Mouse (Mus musculus) 416B (cell line): Measurements from ENCODE around the gene Galnt17.

Experiments
- DNase-seq: peaks from one replicate; pipeline ENCODE4 v3.0.0; 2011; ENCODE audit warnings: low read depth

Gene Galnt17

DNA sequence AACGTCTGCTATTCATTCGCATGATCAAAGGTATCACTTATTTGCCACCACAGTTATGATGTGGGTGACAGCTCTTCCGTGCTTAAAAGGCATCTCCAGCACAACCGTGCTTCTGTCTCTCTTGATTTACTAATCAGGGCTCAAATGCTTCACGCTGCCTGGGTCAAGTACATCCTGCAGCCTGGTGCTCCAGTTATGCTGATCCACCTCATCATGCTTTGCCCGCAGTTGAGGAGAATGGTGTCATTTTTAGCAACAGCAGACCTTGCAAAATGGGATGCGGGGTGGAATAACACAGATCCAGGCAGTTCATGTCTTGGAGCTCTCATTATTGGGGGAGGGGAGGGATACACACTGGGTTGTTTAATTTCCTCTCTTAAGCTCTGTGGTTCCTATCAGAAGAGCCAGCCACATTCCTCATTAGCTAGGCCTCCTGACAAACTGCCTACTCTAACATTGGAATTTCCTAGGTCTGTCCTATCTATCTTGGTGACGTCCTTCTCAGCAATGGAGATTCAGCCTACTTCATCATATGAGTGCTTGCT, 187.9 kb downstream of the Galnt17 start:
- no peak for DNase-seq

DNA sequence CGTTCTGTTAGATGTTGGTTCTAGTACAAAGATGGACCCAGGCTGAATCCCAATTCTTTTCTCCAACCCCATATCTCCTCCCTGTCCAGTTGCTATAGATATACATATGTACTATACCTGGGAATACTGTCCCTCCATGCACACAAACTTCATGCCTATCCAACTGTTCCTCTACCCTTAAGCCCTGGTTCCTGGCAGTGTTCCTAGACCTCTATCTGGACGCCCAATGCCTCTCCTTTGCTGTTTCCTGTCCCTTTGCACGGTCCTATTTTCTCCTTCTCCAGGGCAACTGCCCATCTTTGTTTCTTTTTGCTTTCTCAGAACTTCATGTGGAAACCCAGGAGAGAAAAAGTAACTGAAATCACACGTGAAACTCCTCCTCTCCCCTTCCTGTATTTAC, 188.4 kb downstream of the Galnt17 start:
- no peak for DNase-seq

DNA sequence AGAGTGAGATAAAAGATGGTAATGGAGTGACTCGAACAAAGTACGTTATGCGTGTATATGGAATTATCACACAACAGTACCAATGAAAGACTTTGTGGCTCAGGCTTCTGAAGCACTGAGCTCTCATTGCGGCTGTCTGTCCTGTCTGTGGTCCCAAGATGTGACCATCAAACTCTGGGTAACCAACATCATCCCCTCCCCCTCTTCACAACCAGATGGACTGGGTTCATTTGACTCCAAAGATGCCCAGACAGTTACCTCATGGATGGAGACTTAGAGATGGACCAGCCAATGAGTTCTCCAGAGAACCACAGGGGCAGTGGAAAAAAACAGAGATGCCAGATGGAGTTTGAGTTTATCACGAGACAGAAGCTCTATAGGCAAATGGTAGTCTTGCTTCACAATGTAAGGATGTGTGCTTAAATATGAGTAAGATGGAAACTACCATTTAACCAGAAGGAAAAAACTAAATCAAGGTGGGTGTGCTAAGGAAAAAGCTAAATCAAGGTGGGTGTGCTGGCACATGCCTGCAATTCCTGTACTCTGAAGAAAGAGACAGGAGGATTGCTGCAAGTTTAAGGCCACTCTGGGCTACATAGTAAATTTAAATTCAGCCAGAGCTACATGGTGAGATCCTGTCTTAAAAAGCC, 190.8 kb downstream of the Galnt17 start:
- DNase-seq = no peak

DNA sequence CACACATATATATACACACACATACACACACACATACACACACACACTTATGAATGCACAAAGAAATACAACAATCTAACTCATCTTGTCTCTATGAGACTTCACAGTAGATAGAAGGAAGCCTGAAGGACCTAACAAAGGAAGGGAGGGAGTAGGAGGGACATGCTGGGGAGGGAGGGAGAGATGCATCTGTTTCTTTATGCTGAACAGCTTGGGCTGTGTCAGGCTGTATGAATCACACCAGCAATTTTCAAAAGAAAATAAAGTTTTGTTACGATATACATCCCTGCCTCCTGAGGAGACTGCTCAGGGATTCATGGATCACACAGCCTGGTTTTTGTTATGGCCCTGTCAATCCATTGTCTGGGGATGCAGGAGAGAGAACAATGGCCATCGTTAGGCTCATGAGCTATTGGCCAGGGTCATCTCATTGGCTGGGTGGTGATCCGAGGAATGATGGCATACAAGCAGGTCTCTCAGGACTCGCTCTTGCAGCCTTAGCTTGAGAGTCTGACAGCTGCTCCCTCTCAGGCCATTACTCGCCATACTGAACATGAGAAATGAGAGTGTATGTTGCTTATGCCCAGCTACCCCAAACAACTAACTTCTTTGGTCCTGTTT, 194.3 kb downstream of the Galnt17 start:
- DNase-seq = no peak

DNA sequence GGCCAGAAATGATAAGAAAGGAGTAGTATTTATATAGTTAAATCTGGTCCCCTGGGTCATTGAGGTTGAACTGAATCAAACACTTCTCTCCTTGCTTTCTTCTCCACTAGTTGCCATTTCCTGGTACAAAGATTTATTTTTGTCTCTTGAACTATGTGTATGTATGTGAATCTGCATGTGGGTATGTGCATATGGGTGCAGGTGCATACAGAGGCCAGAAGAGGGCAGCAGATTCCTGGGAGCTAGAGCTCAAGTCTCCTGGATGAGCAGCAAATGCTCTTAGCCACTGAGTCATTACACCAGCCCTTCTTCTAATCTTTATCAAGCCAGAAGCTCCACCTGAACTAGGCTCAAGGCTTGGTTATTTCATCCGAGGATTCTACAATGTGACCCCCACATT, 201.1 kb downstream of the Galnt17 start:
- no peak for DNase-seq

DNA sequence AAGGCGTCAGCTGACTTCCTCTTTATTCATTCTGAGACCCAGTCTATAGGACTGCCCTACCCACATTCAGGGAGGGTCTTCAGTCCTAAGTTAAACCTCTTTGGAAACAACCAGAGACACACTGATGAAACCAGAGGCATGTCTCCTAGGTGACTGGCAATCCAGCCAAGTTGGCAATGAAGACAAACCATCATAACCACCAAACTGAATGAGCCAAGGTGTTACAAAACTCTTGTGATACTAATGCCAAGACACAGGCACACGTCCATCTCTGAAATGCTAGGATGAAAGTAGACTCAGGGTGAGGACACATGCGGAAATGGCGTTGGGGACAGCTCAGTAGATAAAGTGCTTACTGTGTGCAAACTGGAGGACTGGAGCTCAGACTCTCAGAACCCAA, 211.5 kb downstream of the Galnt17 start:
- DNase-seq = no peak

DNA sequence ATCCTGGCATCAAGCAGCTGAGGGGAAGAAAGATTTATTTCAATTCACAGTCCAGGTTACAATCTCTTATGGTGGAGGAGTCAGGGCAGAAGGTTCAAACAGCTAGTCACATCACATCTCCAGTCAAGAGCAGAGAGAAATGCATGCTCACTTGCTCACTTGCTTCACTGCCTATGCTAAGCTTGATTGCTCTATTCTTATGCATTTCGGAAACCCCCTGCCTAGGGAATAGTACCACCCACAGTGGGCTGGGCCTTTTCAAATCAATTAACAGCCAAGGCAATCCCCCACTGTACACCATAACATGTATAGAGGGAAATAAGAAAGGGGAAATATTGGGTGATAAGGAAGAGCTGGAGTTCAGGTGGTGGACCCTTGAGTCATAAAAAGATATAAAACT, 212.7 kb downstream of the Galnt17 start:
- no peak for DNase-seq

DNA sequence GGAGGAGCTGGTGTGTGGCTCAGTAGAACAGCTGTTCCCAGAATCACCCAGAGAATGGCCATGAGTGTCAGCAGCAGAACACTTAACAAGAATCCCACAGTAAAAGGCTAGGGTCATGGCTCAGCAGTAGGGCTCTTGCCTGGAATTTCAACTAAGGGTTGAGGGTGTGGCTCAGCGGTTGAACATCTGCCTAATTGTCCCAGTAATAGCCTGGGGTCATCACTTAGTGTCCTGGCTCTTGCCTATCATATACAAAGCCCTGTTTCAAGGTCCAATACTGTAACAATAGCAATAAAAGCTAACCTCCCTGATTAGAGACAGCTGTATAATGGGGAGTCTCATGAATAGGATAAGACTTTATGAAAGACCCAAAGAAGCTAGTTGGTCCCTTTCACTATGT, 213.5 kb downstream of the Galnt17 start:
- DNase-seq = no peak

DNA sequence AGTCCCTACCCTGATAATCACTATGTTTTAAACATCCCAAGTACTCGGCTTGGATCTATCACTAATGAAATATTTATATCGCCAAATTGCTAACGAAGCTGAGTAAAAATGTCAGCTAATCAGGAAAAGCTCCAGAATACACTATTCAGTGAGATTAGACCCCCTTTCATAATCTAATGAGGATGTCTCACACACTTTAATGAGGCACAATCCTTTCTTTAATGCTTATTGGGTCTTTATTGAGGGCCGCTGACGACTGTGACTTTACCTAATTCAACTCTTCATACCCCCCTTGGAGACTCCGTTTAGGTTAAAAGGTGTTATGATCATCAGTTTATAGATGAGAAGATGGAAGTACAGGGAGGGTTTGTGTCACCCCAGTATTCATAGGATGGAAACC, 214.2 kb downstream of the Galnt17 start:
- DNase-seq = no peak

DNA sequence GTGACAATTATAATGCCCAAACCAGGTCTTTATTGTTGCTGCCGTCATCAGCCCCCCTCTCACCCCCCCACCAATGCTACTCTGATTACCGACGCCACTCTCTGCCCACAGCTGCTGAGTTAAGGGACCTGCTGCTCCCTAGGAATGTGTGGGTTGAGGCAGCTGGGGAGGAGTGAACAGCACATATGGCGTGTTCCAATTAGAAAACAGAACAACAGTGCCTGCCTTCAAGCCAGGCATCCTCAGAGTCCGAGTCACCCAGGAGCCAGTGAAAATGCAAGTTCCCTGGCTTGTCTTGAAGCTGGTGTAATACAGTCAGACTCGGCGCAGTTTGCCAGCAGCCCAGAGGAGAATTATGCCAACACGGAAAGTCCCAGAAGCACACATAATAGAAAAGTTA, 218.4 kb downstream of the Galnt17 start:
- DNase-seq = no peak

DNA sequence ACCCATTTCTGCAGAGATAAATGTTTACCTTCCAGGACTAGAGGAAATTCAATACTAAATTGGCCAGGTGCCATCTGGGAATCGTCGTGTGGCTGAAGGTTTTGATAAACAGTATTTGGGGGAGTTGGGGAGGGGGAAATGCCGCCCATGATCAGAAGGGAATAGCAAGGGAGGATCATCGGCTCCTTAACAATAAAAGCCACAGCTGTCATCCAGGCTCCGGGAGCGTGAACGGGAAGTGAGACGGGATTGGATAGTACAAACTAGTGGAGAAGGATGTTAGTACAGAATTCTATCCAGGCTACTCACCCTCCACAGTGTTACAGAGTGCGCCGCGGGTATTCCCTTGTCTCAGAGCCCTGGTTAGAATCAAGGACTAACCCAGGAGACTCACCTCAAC, 219.4 kb downstream of the Galnt17 start:
- DNase-seq = no peak

DNA sequence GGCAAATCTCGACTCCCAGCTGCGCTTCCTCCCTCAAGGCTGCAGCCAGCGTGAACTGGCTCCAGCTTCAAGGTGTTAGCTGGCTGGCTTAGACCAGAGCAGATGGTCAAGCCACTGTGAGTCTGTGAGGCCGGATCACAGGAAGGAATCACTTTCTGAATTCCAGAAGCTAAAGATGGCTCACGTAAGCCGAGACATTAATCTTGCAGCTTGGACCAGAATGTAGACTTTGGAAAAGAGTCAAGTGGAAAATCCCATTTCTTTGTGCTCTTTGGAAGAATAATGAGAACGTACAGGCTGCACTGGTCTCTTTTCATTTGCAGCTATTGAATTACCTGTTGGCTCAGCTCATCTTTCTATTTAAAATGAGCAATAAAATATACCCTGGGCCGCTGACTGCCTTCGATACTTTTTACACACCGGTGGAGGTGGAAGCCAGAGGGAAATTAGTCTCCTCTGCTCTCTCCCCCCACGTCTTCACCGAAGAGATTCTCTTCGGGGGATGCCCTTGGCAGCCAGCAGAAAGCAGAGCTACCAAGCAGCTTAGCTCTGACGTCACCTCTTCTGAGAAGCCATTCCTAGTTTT, 225.1 kb downstream of the Galnt17 start:
- no peak for DNase-seq

DNA sequence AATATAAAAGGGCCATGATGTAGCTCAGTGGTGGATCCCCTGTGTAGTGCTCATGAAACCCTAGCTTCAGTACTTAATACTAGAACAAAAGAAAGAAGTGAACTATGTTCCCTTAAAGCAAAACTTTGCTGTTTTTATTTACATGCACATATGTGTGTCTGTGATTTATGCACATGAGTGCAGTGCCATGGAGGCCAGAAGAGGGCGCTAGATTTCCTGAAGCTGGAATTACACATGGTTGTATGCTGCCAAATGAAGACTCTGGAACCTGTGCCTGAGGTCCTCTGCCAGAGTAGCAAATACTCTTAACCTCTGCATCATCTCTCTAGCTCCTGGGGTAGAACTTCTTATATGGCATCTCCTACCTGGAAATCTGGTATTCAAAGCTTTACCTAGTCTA, 230.6 kb downstream of the Galnt17 start:
- DNase-seq = no peak

DNA sequence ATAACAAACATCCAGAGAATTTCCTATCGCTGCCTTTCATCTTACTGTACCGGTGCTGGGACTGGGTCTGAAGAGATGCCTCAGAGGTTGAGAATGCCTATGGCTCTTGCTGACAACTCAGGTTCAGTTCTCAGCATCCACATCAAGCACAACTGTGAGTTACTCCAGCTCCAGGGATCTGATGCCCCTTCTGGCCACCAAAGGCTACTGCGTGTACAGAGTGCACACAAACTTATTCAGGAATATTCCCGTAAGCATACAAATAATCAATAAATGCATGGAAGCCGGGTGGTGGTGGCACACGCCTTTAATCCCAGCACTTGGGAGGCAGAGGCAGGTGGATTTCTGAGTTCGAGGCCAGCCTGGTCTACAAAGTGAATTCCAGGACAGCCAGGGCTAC, 232.5 kb downstream of the Galnt17 start:
- DNase-seq = no peak

DNA sequence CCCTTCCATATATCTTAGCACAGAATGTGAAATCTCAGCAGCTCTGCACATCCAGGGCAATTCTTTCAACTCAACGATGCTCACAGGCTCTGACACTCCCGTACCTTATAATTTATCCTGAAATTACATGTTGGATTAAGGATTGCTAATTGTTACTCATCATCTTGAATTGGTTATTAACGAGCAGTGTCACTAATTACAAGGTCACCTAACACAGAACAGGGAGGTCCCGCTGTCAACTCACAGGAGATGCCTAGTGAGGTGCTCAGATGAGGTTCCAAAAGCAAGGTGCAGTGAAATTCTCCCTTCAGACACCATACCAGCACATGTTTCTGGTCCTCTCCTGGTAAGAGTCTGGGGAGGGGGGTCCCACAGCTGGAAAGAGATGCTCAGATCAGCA, 234.0 kb downstream of the Galnt17 start:
- no peak for DNase-seq

DNA sequence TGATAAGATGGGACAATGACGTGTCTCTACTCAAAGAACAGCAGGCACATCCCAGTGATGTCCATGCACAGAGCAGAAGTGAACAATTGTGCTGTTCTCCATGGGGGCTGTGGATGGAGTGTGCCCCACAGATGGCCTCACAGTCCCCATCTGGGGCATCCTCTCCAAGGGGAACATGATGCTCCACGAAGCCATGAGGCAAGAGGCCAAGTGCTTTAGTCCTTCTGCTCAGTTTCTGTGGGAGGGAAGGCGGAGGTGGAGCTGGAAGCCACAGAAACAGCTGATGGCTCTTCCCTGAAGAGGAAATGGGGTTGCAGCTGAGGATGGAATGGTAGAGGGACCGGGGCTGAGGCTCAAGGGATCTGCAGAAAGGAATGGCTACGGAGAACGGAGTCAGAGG, 243.1 kb downstream of the Galnt17 start:
- no peak for DNase-seq

DNA sequence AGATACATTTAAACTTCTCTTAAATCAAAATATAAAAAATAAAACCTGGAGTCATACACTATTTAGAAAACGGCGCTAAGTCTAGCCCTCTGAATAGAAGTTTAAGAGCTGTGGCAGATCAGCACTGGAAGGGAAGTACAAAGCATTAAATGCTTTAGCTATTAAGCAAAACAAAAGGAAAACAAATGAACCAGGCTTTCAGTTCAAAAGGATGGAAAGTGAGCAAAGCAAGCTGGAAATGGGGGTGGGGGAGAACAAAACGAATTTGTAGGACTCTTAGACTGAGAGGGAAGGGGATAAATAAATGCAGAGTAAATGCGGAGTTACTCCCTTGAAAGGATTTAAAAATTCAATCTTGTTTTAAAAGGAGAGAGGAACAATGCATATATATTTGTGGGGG, 259.8 kb downstream of the Galnt17 start:
- no peak for DNase-seq

DNA sequence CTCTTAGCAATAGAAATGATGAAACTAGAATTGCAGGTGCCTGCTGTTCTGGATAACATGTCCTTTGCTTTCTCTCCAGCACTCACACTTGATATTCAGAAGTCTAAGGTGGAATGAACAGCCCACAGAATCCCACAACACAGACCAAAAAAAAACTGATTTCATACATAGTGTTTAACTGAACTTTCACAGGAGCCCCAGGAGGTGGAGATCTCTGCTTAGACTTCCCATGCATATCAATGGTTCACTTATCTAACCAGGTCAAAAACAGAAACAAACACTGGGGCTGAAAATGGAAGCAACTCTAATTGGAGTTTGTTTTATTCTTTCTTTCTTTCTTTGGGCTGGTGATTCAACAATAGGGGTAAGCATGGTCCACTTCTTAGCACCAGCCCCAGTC, 265.2 kb downstream of the Galnt17 start:
- DNase-seq = no peak

DNA sequence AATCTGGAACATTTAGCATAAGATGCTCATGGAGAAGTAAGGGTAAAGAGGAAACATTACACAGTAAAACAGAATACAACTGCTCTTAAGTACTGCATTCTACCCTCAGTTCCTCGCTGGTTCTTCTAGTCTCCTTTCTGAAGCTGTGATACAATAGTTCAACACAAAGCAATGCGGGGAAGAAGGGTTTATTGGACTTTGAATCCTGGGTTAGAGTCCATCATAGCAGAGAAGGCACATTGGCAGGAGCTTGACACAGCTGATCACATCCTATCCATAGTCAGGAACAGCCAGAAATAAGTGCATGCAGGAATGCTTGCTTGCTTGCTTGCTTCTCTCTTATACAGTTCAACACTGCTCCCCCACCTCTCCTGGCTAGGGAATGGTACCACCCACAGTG, 267.9 kb downstream of the Galnt17 start:
- no peak for DNase-seq

DNA sequence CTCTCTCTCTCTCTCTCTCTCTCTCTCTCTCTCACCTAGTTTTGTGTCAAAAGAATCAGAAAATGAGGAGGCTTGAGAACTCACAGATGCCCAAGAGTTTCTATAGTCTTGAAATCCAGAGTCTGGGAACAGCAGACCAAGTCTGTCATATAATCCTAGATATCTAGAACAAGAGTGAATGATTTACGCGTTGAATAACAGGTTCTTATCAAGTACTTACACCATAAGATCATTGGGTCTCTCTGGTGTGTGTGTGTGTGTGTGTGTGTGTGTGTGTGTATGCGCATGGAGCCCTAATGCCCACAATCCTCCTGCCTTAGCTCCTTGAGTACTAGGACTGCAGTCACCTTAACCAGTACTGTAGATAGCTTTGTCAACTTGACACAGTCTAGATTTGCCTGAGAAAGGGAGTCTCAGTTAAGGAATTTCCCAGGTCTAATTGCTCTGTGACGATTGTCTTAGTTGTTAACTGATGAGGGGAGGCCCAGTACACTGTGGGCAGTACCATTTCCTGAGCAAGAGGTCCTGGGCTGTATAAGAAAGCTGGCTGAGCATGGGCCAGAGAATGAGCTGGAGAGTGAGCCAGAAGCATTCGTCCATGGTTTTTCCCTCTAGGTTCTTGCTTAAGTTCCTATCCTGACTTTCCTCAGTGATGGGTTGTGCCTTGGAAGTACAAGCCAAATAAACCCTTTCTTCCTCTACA, 268.5 kb downstream of the Galnt17 start:
- no peak for DNase-seq

DNA sequence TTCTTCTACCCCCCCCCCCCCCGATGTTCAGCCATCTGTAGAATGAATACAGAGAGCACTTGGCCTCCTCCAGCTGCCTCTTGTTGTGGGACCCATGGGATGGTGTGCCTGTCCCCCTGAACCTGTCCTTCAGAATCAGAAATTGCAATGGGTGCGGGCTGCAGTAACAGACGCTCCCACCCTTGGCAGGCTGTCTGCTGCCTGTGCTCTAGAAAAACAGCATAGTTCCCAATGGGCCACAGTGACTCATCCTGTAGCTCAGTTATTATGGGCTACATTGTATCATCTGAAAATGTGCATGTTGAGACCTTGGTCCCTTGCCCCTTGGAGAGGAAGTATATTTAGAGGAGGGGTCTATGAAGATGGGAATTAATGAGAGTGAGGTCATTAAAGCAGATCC, 283.8 kb downstream of the Galnt17 start:
- no peak for DNase-seq

DNA sequence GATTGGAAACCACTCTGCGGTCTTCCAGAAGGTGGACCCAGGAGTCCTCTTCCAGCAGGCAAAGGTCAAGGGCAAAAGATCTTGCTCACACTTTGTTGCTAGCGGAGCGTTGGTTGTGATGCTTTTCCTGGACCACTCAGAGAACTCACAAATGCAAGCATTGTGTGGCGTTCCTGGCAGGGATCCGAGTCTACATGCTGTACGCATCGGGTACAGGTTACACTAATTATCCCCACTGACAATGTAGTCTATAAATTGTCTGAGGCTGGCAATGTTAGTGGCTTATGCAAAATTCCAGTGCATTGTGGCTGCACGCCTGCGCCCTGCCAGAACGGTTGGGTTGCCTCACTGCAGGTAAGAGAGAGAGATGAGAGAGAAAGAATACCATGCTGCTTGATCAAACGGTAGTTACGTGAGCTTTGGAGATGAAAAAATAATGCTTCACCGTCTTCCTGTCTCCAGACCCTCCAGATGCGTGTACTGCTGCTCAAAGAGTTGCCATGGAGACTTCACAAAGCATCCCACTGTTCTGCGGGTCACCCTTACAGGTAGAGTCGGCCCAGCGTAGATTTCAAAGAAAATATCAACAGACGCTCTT, 285.8 kb downstream of the Galnt17 start:
- no peak for DNase-seq

DNA sequence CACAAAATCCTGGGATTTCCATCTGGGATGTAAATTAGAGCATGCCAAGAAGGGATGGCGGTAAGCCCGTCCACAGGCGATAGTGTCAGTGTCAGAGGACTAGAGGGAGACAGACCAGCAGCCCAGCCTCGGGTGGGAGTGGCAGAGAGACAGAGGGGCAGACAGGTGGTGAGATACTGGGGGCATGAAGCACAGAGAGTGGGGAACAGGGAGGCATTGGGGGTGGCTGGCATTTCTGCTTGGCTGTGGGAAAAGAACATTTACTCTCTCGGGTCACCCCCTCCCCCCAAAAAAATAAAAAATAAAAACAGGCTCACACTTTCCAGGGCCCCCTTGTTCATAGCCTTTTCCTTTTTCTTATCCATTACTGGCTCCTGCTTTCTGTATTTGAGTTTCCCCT, 287.4 kb downstream of the Galnt17 start:
- no peak for DNase-seq
